Mouse (Mus musculus): Measurements from ENCODE around the gene A630076J17Rik. TPM values are rescaled to one million over a fixed set of nuclear protein-coding genes. Genes with fewer than 3 reads are reported as not detected.

The A630076J17Rik gene
- polyA plus RNA-seq, 1 experiment from 2014 or later: not detected

DNA sequence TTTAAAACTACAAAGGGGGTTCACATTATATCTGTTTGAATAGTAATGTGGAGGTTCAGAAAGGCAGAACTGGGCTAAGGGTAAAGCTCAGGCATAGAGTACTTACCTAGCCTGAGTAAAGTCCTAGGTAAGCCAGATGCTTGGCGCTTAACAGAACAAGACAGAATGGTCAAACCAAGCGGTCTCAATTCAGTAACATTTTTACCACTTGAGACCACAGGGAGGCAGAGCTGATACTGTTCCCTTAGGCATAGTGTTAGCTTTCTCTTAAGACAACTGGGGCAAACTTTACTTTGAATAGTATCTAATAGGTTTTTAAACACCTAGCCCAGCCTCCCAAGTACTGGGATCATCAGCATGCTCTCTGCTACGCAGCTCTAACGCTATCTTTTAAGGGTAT is 45.6 kb downstream of the A630076J17Rik start:
- no peak overlapping the region for H3K4me3 ChIP-seq (replicated peaks; ENCODE audit: low read depth, low read length)
- H3K36me3 ChIP-seq (ENCODE audit: insufficient read depth, low read length): no peaks in the 10 kb centered on the region
- peak; percentile 52 for TF ChIP-seq CTCF (IDR thresholded peaks at IDR 0.05; ENCODE audit: low read depth)
- 54% methylated on average over 4 of the region's 4 CpGs for WGBS
- H3K27me3 ChIP-seq (ENCODE audit: insufficient read depth, low read length): no peaks in the 10 kb centered on the region
- H3K4me1 ChIP-seq (replicated peaks; ENCODE audit: insufficient read depth, low read length): no peaks in the 10 kb centered on the region; the same call in 1 of the 2 replicates
- no peak overlapping the region for H3K4me2 ChIP-seq (ENCODE audit: low read length)
- H3K9me3 ChIP-seq (replicated peaks; ENCODE audit: low read length): no peaks in the 10 kb centered on the region
- no peak overlapping the region for H3K9ac ChIP-seq (ENCODE audit: low read depth, low read length)
- DNase-seq (ENCODE audit: low spot score) (peak; percentile 43), ATAC-seq (replicated peaks; ENCODE audit: low FRiP score, low read depth) (no peak)
- H3K27ac ChIP-seq: no peak overlapping the region

DNA sequence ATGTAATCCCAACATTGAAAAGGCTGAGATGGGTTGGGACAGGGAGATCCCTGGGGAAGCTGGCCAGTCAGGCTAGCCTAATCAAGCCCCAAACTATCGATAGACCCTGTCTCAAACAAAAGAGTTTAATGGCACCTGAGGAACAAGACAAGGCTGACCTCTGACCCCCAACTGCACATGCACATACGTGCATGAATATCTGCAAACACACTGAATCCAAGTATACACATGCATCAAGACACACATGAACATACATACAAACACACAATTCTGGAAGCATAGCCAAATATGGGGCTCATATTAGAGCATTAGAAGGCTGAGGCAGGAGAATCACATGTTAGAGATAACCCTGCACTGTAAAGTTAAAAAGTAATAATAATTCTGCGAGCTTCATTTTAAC is 46.2 kb downstream of the A630076J17Rik start:
- WGBS: 85% methylated on average over 3 of the region's 3 CpGs
- DNase-seq (ENCODE audit: low spot score) (no peak), ATAC-seq (replicated peaks; ENCODE audit: low FRiP score, low read depth) (no peak)
- Histone ChIP-seq H3K4me1 (replicated peaks; ENCODE audit: insufficient read depth, low read length) (no peaks in the 10 kb centered on the region; the same call in 1 of the 2 replicates), H3K36me3 (ENCODE audit: insufficient read depth, low read length) (no peaks in the 10 kb centered on the region), H3K27me3 (ENCODE audit: insufficient read depth, low read length) (no peaks in the 10 kb centered on the region), H3K4me2 (ENCODE audit: low read length) (no peak overlapping the region), H3K9ac (ENCODE audit: low read depth, low read length) (no peak overlapping the region), H3K4me3 (replicated peaks; ENCODE audit: low read depth, low read length) (no peak overlapping the region), H3K9me3 (replicated peaks; ENCODE audit: low read length) (no peaks in the 10 kb centered on the region), H3K27ac (no peak overlapping the region)
- no peak for TF ChIP-seq CTCF (IDR thresholded peaks at IDR 0.05; ENCODE audit: low read depth)

DNA sequence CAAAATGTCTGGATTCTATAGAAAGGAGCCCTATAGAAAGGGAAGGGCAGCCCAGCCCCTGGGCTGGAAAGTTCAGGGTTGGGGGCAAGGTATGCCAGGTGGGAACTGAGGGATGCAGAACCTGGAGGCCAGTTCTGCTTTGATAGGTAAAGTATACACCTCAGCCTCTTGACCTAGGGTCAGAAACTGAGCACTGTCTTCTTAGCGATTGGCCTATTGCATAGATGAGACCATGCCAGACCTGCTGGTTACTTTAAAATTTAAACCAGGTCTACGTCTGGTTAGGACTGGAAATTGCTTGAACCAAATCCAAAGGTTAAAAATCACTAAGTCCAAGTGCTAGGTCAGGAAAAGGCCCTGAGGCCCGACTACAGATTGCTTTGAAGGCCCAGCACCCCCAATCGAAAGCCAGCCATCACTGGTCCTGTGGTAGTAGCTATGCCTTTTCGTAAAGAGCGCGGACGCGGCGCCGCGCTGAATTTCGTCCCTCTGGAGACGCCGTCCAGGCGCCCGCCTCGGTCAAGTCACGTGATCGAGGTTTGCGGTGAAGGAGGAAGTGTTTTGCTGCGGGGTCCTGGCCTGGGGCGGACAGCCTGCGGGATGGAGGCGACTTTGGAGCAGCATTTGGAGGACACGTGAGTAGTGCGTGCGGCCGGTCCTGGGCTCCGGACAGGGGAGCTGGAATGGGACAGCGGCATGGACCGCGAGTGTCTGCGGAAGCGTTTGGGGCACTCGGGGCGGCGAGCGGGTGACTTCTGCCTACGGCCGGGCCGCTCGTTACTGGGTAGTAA is 48.3 kb downstream of the A630076J17Rik start, which contains the start of gene Lamtor5:
Gene Lamtor5, plus strand, starts transcription at position 380 of the 791 bp plus-strand sequence.
- TF ChIP-seq CTCF (IDR thresholded peaks at IDR 0.05; ENCODE audit: low read depth): no peak
- Histone ChIP-seq H3K4me3 (replicated peaks; ENCODE audit: low read depth, low read length) (peak within 1 kb of the TSS; percentile 96), H3K27ac (peak within 1 kb of the TSS; percentile 63; the same call in 1 of the 2 replicates), H3K27me3 (ENCODE audit: insufficient read depth, low read length) (no peaks in the 10 kb centered on the region), H3K9me3 (replicated peaks; ENCODE audit: low read length) (no peaks in the 10 kb centered on the region), H3K36me3 (ENCODE audit: insufficient read depth, low read length) (0 out of 2 replicates have a peak, but pooled peaks cover 12% of the 10 kb centered on the region), H3K9ac (ENCODE audit: low read depth, low read length) (peak within 1 kb of the TSS; percentile 88), H3K4me2 (ENCODE audit: low read length) (peak within 1 kb of the TSS; percentile 74), H3K4me1 (replicated peaks; ENCODE audit: insufficient read depth, low read length) (no peaks in the 10 kb centered on the region; the same call in 1 of the 2 replicates)
- DNase-seq (ENCODE audit: low spot score): peak; percentile 91
- WGBS: 2% methylated on average over 43 of the region's 43 CpGs
- peak; percentile 88 for ATAC-seq (replicated peaks; ENCODE audit: low FRiP score, low read depth)

Other genes with a start within 250 kb of the A630076J17Rik start
- gene Kcna3, start 194.4 kb upstream of the A630076J17Rik start, polyA plus RNA-seq (2015; fragmentation: Nextera tagmentation; extraction: Ambion mirVana): 0.59 and 0.73 TPM in 2 replicates
- gene Kcna2, start 129.5 kb upstream of the A630076J17Rik start, polyA plus RNA-seq (2015; fragmentation: Nextera tagmentation; extraction: Ambion mirVana): 0.03 and 0.06 TPM in 2 replicates
- not detected in 2 replicates for gene Kcna10, start 47.6 kb upstream of the A630076J17Rik start, polyA plus RNA-seq (2015; fragmentation: Nextera tagmentation; extraction: Ambion mirVana)
- gene Cym, start 8.9 kb upstream of the A630076J17Rik start, polyA plus RNA-seq (2015; fragmentation: Nextera tagmentation; extraction: Ambion mirVana): 0.93 and 1.2 TPM in 2 replicates
- gene Prok1, start 9.1 kb downstream of the A630076J17Rik start, polyA plus RNA-seq (2015; fragmentation: Nextera tagmentation; extraction: Ambion mirVana): 0.09 and 0.17 TPM in 2 replicates
- gene Lamtor5, start 48.2 kb downstream of the A630076J17Rik start, polyA plus RNA-seq (2015; fragmentation: Nextera tagmentation; extraction: Ambion mirVana): 247 and 248 TPM in 2 replicates
- gene Slc16a4, start 60.6 kb downstream of the A630076J17Rik start, polyA plus RNA-seq (2015; fragmentation: Nextera tagmentation; extraction: Ambion mirVana): 20.8 and 22.7 TPM in 2 replicates
- 12.7 and 12.8 TPM in 2 replicates for gene Rbm15, start 103.1 kb downstream of the A630076J17Rik start, polyA plus RNA-seq (2015; fragmentation: Nextera tagmentation; extraction: Ambion mirVana)
- 0.08 and 0.12 TPM in 2 replicates for gene Kcnc4, start 228.9 kb downstream of the A630076J17Rik start, polyA plus RNA-seq (2015; fragmentation: Nextera tagmentation; extraction: Ambion mirVana)

Data from kidney, postnatal 0 days (tissue).